Mouse (Mus musculus) embryo, embryonic 10 days (tissue): ENCODE data around the gene Usp32.

Experiments
- DNase-seq: peaks from one replicate; pipeline ENCODE4 v3.0.0-alpha.2; 2015; ENCODE audit warnings: low spot score

Usp32 gene

DNA sequence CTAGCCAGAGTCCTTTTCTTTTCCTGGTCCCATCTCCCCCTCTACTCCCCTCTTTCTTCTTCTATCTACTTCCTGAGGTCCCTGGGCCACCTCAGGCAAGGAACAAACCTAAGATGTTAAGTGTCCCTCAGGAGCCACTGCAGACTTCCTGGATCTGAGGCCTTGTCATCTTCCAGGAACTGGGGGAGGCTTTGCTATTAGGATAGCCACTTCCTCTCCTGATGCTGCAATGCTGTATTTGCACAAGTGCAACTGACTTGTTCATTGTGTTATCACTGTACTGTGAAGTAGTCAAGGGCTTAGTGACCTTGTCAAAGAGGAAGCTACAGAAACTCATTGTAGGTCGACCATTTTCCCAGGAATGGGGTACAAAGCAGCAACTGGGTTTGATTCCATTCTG is 160.6 kb downstream of the Usp32 start:
- peak; percentile 1 for DNase-seq

DNA sequence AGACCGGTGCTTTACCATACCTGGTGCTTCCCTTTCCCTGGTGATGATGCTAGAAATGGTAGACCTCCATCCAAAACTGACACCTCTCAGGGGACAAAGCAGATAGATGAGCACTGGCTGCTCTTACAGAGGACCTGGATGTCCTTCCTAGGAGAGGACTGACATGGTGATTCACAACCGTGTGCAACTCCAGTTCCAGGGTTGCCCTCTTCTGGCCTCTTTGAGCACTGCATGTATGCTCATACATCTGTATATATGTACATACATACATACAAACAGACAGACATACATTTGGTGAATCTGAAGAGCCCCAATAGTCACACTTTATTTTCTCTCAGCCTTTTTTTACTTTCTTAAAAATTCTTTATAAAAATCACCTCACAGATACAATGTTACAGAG is 161.8 kb downstream of the Usp32 start:
- DNase-seq = peak; percentile 81

DNA sequence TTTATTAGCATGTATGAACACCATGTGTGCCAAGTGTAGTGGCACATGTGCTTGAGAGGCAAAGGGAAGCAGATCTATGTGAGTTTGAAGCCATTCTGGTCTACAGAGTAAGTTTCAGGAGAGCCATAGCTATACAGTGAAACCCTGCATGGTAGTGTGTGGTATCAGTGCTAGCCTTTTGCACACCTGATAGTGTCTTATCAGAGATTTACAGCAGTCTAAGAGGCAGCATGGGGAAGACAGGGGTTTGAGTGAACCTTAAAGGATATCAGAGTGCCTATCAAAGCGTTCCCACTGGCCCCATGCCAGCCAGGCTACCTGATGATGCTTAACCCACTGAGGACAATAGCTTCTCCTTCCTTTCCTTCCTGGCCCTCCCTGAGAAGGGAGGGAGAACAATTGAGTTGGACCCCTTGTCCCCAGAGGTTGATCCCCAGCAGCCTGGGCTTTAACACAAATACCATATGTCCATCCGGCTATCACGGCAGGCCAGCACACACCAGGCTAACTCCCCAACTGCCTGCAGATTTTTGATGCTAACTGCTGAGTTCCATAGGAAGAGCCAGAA is 162.5 kb downstream of the Usp32 start:
- no peak for DNase-seq

DNA sequence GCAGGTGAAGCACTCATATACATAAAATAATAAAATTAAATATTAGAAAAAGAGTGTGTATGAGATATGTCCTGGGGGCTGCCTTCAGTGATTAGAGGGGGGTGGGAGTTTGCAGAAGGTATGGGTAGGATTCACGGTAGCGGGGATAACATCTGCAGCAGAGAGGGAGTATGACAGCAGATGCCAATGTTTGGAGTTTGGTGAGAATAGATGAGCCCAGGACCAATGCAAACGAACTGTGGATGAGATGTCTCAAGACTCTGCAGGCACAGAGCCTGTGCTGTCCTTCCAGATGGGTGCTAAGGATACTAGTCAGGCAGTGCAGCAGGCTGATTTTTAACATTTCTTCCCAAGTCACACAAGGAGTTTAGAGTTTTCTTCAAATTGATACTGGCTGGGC is 163.3 kb downstream of the Usp32 start:
- DNase-seq = no peak

DNA sequence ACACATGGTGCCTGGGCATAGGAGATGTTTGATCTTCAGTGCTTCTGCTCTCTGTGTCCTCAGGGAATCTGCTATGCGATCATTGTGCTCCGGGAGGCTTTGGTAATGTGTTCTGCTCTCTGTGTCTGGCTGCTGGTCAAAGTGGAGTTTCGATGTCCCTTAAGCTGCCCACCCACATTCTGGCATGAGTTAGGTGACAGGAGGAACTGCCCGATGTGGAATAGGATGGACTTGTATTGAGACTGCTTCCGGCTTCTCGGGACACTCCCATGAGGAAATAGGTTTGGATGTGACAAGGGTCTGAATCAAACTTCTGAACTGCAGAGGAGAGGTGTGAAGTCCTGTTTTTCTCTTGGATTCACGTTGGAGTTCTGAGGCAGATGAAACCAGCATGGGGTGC is 165.4 kb downstream of the Usp32 start:
- no peak for DNase-seq

DNA sequence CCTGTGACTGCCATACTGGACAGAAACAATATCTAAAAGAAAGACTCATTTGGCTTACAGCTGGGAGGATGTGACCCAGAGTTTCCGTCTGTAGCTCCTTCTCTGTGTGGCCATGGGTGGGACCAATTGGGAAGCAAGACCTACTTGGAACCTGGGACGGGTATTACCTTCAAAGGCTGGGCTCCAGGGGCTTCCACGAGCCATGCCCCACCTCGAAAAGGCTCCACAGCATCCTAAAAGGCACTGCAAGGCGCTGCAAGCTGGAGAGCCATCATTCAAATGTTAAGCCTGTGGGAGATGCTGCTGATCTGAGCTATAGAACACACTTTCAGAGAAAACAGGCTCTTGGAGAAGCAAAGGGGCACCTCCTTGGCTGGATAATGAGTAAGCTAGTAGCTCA is 166.3 kb downstream of the Usp32 start:
- DNase-seq = no peak

DNA sequence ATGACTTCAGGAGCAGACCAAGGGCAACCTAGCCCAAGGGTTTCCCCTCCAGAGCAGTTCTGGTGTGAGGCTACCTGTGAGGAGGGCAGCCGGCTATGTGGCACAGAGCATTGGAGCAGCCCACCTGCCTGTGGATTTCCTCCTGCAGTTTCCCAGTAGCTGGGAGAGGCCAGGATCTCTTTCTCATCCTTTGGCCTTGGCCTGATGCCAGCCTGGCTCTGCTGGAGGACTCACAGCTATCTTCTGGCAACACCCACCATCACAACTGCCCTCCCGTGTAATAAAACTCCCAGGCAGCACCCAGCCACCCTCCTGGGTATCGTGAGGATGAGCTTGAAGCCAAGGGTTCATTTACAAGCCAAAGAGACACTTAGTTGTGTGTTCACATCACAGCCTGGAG is 167.9 kb downstream of the Usp32 start:
- no peak for DNase-seq

DNA sequence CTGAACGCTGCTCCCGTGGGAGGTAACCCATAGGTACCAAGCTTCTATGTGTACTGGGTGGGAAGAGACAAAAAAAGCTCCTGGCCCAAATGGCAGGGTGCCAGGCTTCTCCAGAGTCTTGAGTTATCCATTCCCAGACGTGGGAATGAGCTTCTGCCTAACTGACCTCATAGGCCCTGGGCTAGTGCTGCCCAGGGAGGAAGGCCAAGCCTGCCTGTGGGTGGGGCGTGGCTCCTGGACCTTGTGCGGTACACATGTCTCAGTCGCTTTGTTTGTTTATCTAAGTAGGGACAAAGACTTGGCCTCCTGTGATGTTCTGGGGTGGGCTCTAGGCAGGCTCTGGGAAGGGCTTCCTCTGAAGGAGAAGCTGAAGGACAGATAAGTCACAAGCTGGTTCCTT is 171.2 kb downstream of the Usp32 start:
- DNase-seq = peak; percentile 38

DNA sequence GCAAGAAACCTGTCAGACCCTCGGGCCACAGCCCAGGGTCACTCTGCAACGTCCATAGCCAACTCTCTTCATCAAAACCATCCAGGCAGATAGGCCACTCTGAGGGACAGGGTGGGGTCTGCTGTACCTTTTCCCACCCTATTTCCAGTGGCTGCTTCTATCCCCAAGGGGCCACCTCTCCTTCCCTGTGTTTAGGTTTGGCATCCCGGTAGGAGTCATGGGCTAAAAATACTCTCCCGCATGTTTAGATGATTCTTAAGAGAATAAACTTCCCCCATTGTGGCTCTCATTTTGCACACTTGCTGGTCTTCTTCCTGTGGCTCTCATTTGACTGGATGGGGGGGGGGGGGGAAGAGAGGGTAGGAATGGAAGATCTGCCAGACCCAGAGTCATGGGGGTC is 171.7 kb downstream of the Usp32 start:
- DNase-seq = no peak

DNA sequence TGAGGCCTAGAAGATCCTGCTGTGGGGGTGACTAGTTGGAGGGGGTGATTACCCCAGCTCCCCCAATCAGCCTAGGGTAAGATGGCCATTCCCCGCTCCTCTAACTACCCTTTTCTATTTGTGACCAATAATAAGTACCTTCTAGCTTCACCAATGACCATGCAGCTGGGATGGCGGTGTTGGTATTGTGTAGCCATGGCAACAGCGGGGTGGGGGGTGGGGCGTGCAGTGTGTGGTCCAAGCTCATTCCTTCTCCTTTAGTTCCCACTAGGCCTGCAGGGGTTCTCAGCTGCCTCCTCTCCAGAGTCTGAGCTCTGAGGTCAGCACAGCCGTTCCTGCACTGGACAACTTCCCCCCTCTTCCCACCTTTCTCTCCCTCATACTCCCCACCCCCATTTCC is 172.8 kb downstream of the Usp32 start:
- DNase-seq = peak; percentile 63

DNA sequence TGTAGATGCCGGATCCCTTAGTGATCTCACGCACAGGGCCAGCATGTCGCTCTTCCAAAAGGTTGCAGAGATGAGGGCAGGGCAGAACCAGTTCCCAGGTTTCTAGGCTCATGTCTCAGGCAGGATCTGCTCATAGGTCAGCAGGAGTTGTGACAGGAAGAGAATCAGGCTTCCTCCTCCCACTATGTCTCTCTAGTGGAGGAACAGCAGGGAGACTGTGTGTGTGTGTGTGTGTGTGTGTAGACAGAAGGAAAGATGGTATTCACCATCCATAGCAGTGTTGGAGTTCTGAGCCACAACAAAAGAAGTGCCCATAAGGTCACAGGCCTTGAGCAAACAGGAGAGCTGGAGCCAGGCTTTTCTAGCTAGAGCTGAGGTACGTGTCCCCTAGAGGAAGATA is 173.3 kb downstream of the Usp32 start:
- DNase-seq = no peak

DNA sequence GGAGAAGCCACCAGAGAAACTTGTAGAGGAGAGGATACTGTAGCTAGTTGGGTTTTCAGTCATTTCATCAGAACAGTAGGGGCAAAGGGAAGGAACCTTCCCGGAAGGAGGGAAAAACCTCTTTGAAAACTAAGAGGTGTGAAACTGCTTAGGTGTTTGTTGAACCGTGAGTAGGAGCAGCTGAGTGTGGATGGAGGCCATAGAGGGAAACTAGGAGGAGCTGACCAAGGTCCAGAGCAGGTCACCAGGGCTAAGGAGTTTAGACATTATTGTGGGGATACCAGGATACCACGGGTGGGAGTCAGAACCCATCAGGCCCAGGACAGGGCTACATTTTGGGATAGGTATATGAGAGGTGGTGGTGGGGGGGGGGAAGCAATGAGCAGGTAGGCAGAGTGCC is 176.4 kb downstream of the Usp32 start:
- DNase-seq = no peak

DNA sequence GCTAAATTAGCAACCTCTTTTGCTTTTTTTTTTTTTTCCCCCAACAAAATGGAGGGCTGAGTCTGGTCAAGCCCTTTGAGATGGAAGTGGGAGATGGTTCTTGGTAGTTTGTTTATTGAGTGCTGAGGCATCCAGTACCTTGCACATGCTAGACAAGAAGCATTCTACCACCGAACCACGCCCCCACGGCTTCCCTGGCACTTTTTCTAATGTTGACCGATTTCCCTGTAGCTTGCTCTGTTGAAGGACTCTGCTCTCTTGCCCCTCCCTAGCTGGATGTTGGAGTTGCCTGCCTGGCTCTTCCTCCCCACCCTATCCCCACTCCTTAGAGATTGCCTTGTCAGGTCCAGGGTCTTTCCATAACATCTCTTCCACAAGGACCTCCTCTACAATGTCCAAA is 177.4 kb downstream of the Usp32 start:
- DNase-seq = no peak

DNA sequence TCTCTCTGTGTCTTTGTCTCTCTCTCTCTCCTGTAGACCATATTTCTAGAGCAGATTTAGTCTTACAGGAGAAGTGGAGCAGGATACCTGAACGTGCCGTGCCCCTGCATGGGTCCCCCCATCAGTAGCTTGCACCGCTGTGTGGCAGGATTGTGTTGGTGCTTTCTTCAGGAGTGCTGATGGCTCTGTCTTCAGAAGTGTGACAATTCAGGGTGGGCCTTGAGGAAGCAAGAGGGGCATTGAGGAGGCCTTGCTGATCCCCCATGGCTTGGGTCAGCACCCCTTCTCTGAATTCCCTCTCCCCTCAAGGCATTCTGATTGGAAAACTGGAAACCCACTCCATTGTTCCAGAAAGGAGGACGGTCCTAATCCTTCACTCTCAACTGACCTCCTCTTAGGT is 178.4 kb downstream of the Usp32 start:
- DNase-seq = no peak

DNA sequence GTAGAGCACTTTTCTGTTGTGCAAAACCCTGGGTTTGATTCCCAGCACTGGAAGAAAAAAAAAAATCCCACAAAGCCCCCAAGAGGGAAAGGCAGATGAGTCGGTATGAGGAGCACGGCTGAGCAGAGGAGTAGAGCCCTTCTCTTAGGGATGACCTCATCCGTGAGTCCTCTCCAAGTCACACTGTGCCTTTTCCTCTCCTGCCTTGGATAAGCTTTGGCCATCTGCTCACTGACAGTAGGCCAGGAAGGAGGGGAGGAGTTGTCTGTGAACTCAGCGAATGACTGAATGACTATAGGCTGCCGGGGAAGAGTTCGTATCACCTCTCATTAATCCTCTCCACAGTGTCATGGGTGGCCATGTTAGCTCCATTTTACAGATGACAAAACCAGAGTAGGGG is 179.2 kb downstream of the Usp32 start:
- DNase-seq = no peak

DNA sequence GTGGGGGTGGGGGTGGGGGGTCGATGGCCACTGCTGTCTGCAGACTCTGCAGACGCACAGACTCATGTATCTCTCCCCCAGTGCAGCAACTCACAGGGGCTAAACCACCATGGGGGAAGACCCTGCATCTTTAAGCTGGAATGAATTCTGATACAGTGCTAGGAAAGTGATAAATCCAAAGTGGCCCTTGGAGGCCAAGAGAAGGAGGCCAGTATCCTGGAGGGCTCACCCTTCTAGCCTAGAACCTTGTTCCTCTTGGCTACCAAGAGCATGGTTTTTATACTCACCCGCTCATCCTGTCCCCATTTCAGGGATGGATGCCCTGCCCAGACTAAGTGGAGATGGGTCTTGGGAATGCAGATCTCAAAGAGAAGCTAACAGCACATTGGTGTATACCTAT is 179.7 kb downstream of the Usp32 start:
- no peak for DNase-seq

DNA sequence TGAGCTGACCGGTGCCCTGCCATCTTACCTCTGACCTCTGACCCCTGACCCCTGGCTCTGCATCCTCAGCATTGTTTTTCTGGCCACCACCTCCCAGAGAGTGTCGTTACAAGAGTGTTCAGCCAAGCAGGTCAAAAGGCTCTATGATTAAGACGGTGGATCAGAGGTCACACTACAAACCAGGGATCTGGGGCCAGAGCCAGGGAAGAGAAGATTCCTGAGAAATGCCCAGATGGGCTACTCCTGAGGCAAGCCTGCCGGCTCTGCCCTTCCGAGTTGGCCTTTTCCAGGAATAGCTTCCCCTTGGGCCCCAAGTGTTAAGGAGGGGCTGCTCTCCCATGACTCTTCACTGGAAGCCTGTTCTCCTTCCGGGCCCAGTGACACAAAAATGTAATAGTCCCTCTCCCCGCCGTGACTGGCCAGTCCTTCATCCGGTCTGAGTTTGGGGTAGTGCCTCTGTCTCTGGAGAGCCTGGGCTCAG is 180.2 kb downstream of the Usp32 start:
- peak; percentile 63 for DNase-seq

DNA sequence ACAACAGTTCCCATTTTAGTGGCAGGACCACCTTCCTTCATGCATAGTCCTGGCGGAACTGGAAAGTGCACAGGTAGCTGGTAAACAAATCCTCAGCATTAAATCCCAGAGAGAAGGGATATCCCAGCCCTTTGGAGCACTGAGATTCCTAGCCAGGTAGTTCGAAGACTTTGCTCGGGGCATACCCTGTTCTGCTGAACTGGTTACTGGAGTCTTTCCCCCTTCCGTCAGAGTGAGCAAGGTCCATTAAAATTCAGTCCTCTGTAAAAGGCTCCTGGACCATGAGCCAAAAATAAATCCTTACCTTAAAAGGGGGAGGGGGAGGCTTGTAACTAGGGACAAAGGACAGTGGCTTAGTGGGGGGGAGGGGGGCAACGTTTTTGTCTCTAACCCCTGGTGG is 180.8 kb downstream of the Usp32 start:
- no peak for DNase-seq

DNA sequence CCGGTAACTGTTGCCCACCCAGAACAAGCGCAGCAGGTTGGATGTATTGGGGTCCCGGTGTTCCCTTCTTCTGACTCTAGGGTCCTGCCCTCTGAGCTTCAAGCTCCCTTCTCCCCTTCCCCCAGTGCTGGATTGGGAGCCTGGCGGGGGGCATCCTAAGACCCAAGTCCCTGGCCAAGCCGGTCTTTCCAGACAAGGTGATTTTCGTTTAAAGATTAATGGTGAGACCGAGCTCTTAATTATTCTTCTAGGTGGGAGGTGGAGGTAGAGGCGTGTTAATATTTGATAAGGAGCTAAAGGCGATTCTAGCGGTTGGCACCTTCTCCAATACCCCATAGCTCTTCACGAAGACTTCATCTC is 181.7 kb downstream of the Usp32 start:
- DNase-seq = no peak

DNA sequence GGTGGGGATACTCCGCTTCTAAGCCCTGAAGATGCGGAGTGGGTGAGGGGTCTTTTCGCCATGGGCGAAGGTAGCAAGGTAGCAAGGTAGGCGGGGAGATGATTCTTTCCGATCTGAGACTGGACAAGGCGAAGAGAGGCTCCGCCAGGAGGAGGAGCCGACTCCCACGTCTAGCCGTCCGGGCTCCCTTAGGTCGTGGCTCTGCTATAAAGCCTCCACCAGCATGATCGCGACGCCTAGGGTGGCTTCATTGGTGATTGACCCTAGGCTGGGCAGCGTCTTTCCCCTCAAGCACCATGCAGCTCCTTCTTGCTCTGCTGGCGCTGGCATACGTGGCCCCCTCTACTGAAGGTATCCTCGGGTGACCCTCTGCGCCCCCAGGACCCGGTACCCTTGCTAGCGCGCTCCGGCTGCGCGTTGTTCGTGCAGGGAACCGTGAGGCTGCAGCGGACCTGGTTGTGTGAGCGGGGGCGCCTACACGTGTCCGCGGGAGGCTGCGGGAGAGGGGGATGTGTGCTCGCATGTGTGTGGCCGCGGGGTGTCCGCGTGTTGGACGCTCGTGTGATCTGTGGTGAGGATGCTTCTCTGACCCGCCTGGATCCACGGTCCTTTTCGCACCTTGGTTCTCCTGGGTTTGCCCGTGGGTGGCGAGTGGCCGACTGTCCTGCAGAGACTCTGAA is 182.2 kb downstream of the Usp32 start, which contains the start of gene Car4:
Gene Car4 (plus strand): TSS at position 196 of the 680 bp plus-strand sequence.
- peak; percentile 46 for DNase-seq

DNA sequence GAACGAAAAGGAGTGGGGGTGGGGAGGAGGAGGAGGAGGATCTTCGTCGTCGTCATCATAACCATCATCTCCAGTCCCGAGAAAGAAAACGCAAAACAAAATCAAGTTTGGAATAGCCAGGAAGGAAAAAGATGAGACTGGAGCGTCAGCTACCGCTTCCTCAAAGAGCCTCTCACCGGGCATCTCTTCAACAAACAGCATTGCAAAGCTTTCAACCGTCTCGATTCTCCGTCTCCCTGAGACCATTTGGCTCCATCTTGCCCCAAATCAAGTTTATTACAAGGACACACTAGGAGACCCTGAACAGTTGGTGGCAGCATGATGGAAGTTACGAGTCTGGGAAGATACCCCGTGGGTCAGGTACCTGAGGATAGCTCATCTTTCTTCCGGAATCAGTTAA is 182.8 kb downstream of the Usp32 start:
- DNase-seq = peak; percentile 13

DNA sequence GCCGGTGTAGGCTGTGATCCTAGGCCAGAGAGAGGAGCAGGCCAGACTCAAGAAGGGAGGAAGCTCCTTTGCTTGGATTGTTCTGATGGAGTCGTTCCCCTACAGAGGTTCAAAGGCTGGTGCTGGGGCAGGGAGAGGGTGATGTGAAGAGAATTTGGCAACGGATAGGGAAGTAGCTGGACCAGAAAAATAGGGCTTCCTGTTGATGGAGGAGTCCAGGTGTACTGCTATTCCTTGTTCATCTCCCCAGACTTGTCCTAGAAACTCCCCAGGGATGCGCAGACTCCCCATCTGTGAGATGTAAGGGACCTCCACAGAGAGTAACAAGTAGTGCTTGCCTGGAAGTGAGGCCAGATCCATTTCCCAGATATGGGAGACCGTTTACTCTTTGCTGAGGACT is 183.6 kb downstream of the Usp32 start:
- no peak for DNase-seq

DNA sequence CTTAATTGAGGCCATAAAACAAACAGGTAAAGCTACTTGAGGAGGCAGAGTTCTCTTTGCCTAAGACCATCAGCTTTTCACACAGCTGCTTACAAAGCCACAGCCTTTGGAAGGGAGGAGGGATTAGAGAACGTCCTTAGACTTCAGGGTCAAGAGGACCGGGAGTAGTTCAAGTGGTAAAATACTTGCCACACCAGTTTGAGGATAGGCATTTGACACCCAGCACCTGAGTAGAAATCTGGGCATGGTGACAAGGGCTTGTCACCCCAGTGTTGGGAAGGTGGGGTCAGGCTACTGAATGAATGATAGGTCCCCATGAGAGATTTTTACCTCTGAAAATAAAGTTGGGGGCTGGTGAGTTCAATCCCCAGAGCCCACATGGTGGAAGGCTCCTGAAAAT is 187.3 kb downstream of the Usp32 start:
- no peak for DNase-seq

DNA sequence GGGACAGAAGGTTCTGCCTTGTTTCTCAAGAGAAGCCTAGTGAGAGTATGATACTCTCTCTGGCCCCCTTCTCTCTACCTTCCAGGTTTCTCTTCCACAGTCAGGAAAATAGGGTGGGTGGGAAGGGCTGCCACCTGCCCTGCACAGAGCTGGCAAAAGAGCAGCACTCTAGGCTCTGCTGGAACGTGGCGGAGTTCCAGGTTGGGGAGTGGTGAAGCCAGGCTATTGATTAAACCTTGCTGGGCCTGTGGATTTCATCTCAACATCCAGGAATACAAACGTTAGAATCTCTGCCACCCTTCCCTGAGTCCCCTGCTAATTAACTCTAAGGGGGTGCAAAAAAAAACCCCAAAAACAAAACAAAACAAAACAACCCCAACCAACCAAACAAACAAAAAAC is 191.4 kb downstream of the Usp32 start:
- no peak for DNase-seq
